Mouse (Mus musculus) heart, adult 2 months (tissue): Measurements from ENCODE around the gene Pakap. TPM values are rescaled to one million over a fixed set of nuclear protein-coding genes. Genes with fewer than 3 reads are reported as not detected.

ENCODE experiments used
- DNase-seq, 2 experiments: peaks; one replicate each; pipeline ENCODE4 v3.0.0; 2021
- H3K27ac ChIP-seq: fragments of 200-600 bp; 2 replicates; pipeline ENCODE4 v1.8.1; 2022
- H3K27me3 ChIP-seq: fragments of 200-500 bp; 2 replicates; pipeline ENCODE4 v1.6.1; 2012; ENCODE audit warnings: mild to moderate bottlenecking, low read length, inconsistent platforms, mixed read lengths; ENCODE audit not compliant: control insufficient read depth, insufficient read depth
- H3K36me3 ChIP-seq: fragments of 200-500 bp; 2 replicates; pipeline ENCODE4 v1.6.1; 2012; ENCODE audit warnings: low read length, inconsistent platforms; ENCODE audit not compliant: control insufficient read depth, insufficient read depth
- H3K4me1 ChIP-seq: fragments of 200-500 bp; 2 replicates; pipeline ENCODE4 v1.6.1; 2011; ENCODE audit warnings: low read length; ENCODE audit not compliant: control insufficient read depth, insufficient read depth
- H3K4me3 ChIP-seq: fragments of 200-600 bp; 2 replicates; pipeline ENCODE4 v1.8.1; 2022
- H3K79me2 ChIP-seq: fragments of 200-500 bp; replicated peaks from 2 replicates; pipeline ENCODE4 v1.6.1; 2012; ENCODE audit warnings: mild to moderate bottlenecking, inconsistent platforms, low read length, moderate library complexity, mixed read lengths; ENCODE audit not compliant: control insufficient read depth, insufficient read depth
- H3K9ac ChIP-seq: fragments of 200-500 bp; 2 replicates; pipeline ENCODE4 v1.6.1; 2012; ENCODE audit warnings: low read depth, mild to moderate bottlenecking, control low read depth, inconsistent platforms, low read length, mixed read lengths
- CTCF ChIP-seq: fragments of 200-600 bp; IDR thresholded peaks from 2 replicates; pipeline ENCODE4 v1.8.1; 2022; ENCODE audit warnings: antibody characterized with exemption, mild to moderate bottlenecking, moderate library complexity
- EP300 ChIP-seq: fragments of 200-500 bp; IDR thresholded peaks from 2 replicates; pipeline ENCODE4 v1.6.1; 2011; ENCODE audit warnings: low read depth, low read length, control low read depth; ENCODE audit not compliant: insufficient read depth
- POLR2A ChIP-seq: fragments of 200-500 bp; IDR thresholded peaks from 2 replicates; pipeline ENCODE4 v1.6.1; 2011; ENCODE audit warnings: mild to moderate bottlenecking, low read depth, low read length, control low read depth; ENCODE audit not compliant: insufficient read depth
- WGBS: fragments of 180-500 bp; shearing (Covaris S2); methylation state at CpG from one replicate; pipeline ENCODE4 v1.1.7; 2018; 5-methylcytosine and 5-hydroxymethylcytosine counted together
- intact Hi-C: fragments of 180-260 bp; cut with DNase I; formaldehyde crosslinking; loops from one replicate; pipeline ENCODE4 v1.15.1; 2025
- polyA plus RNA-seq: library from polyadenylated mRNA; depleted of rRNA; stranded (reverse); fragments of >200 nt; gene quantifications from 2 replicates; pipeline ENCODE4 v1.2.3, GENCODE M21; 2012
- total RNA-seq, 2 experiments: library from RNA; stranded (reverse); gene quantifications; 2 replicates each; pipeline ENCODE4 v1.2.3; 2021

Pakap gene
- total and polyA plus RNA-seq, 3 experiments: 3.3 to 35.2 (median 33.7) TPM

GRCm38 (mm10) chr4:57697918-57698611 lies 130.1 kb downstream of the Pakap start:
- Histone ChIP-seq H3K79me2 (no peaks in the 10 kb centered on the region), H3K4me1 (peaks cover 2% of the 10 kb centered on the region; the same call in 1 of the 2 replicates), H3K4me3 (no peak overlapping the region), H3K27ac (no peak overlapping the region), H3K36me3 (no peaks in the 10 kb centered on the region), H3K27me3 (no peaks in the 10 kb centered on the region), H3K9ac (no peak overlapping the region)
- 85% methylated on average over 12 of the region's 12 CpGs for WGBS
- intact Hi-C loops: no loop called here
- TF ChIP-seq CTCF (no peak), POLR2A (no peak), EP300 (no peak)
- no peak for DNase-seq

GRCm38 (mm10) chr4:57701576-57701975 lies 133.6 kb downstream of the Pakap start:
- no peaks in the 10 kb centered on the region for H3K79me2 ChIP-seq
- TF ChIP-seq CTCF (no peak), EP300 (no peak), POLR2A (no peak)
- no peak overlapping the region for H3K4me3 ChIP-seq
- DNase-seq: no peak
- no peaks in the 10 kb centered on the region for H3K36me3 ChIP-seq
- WGBS: 67% methylated on average over 5 of the region's 5 CpGs
- H3K27ac ChIP-seq: no peak overlapping the region
- H3K27me3 ChIP-seq: no peaks in the 10 kb centered on the region
- intact Hi-C loops: no loop called here
- no peak overlapping the region for H3K9ac ChIP-seq
- H3K4me1 ChIP-seq: no peaks in the 10 kb centered on the region

- Histone ChIP-seq H3K27ac (no peak overlapping the region), H3K9ac (no peak overlapping the region), H3K79me2 (no peaks in the 10 kb centered on the region), H3K4me3 (no peak overlapping the region), H3K4me1 (no peaks in the 10 kb centered on the region), H3K36me3 (no peaks in the 10 kb centered on the region), H3K27me3 (no peaks in the 10 kb centered on the region)
- no peak for DNase-seq
- intact Hi-C loops: no loop called here
- WGBS: 65% methylated on average over 11 of the region's 11 CpGs
- no peak for TF ChIP-seq CTCF
- no peak for TF ChIP-seq EP300
- no peak for TF ChIP-seq POLR2A
These were observed 135.8 kb downstream of the Pakap start for GRCm38 (mm10) chr4:57703574-57704470.

- H3K9ac ChIP-seq: no peak overlapping the region
- no peaks in the 10 kb centered on the region for H3K27me3 ChIP-seq
- intact Hi-C loops: no loop called here
- H3K79me2 ChIP-seq: no peaks in the 10 kb centered on the region
- no peaks in the 10 kb centered on the region for H3K36me3 ChIP-seq
- TF ChIP-seq POLR2A (no peak), EP300 (no peak), CTCF (no peak)
- DNase-seq: no peak
- no peak overlapping the region for H3K4me3 ChIP-seq
- no peaks in the 10 kb centered on the region for H3K4me1 ChIP-seq
- 93% methylated on average over 7 of the region's 7 CpGs for WGBS
- no peak overlapping the region for H3K27ac ChIP-seq
These were observed 136.6 kb downstream of the Pakap start for GRCm38 (mm10) chr4:57704575-57704974.

- H3K9ac ChIP-seq: no peak overlapping the region
- no peak for DNase-seq
- no peak for TF ChIP-seq CTCF
- H3K4me3 ChIP-seq: no peak overlapping the region
- H3K36me3 ChIP-seq: no peaks in the 10 kb centered on the region
- H3K27ac ChIP-seq: no peak overlapping the region
- H3K4me1 ChIP-seq: peaks cover 2% of the 10 kb centered on the region
- no peaks in the 10 kb centered on the region for H3K79me2 ChIP-seq
- H3K27me3 ChIP-seq: no peaks in the 10 kb centered on the region
- intact Hi-C loops: no loop called here
These were observed 147.9 kb downstream of the Pakap start for GRCm38 (mm10) chr4:57715849-57716248.

GRCm38 (mm10) chr4:57716735-57717134 lies 148.8 kb downstream of the Pakap start:
- no peaks in the 10 kb centered on the region for H3K27me3 ChIP-seq
- H3K27ac ChIP-seq: no peak overlapping the region
- H3K4me1 ChIP-seq: peaks cover 2% of the 10 kb centered on the region
- no peaks in the 10 kb centered on the region for H3K36me3 ChIP-seq
- no peaks in the 10 kb centered on the region for H3K79me2 ChIP-seq
- TF ChIP-seq POLR2A (no peak), EP300 (no peak), CTCF (no peak)
- no peak for DNase-seq
- H3K4me3 ChIP-seq: no peak overlapping the region
- WGBS: 56% methylated on average over 4 of the region's 4 CpGs
- H3K9ac ChIP-seq: no peak overlapping the region
- intact Hi-C loops: no loop called here
